Mouse (Mus musculus): ENCODE measurements at regions not wholly inside any gene's neighbourhood (a gene's known extent, or its start where the extent isn't known, plus 50 kb on each side); places are given as distances from the start of the nearest gene placed in this dataset.

DNA sequence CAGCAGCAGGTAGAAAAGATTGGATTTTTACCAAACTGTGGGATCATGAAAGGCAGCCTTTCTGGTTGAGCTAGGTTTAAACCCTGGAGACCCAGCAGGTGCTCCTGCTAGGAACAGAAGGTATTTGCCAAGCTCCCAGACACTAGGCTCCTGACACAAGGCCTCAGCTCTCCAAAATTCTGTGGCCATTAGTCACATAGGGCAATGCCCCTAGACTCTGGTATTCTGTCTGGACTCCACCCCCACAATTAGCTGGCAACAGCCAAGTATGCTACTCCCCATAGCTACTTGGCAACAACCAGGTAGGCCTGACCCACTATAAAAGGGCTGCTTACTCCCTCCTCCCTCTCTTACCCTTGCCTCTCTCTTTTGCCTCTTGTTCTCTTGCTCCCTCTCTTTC, 480.7 kb upstream of the A830018L16Rik start:
- H3K27ac ChIP-seq (ENCODE audit: insufficient read depth, low read depth, low read length, poor library complexity, severe bottlenecking), result no peak overlapping the region
- no peak overlapping the region for H3K4me3 ChIP-seq (ENCODE audit: insufficient read depth in 1 of 2, low read depth in 1 of 2, low read length in 2 of 2, poor library complexity in 1 of 2, severe bottlenecking in 1 of 2)
- no peaks in the 10 kb centered on the region for H3K9me3 ChIP-seq (ENCODE audit: control insufficient read depth, insufficient read depth, low read depth, low read length)
- no peak for DNase-seq (ENCODE audit: low read depth, low spot score)
- in situ Hi-C loops (cut with MboI; ENCODE audit: low sequenced_read_pairs in 2 of 2, unreplicated experiment in 2 of 2), result no loop called here
- H3K9ac ChIP-seq (ENCODE audit: insufficient read depth, low read depth, low read length, poor library complexity, severe bottlenecking), result no peak overlapping the region
- no peaks in the 10 kb centered on the region for H3K4me1 ChIP-seq (ENCODE audit: control insufficient read depth in 2 of 2, insufficient read depth in 2 of 2, low read length in 2 of 2, poor library complexity in 1 of 2)
- no peaks in the 10 kb centered on the region for H3K36me3 ChIP-seq (ENCODE audit: control insufficient read depth, insufficient read depth, low read length, poor library complexity, severe bottlenecking)
- no peak for TF ChIP-seq ZNF384 (IDR thresholded peaks at IDR 0.05; ENCODE audit: low read depth, low read length)

GRCm38 (mm10) chr1:10938436-10938835, 475.5 kb upstream of the A830018L16Rik start:
- TF ChIP-seq ZC3H11A (IDR thresholded peaks at IDR 0.05; ENCODE audit: borderline replicate concordance, low read depth, low read length) (no peak), HCFC1 (IDR thresholded peaks at IDR 0.05; ENCODE audit: borderline replicate concordance, insufficient read depth, low read length) (no peak), MAFK (IDR thresholded peaks at IDR 0.05; ENCODE audit: insufficient read depth, low read depth, low read length) (no peak), ZNF384 (IDR thresholded peaks at IDR 0.05; ENCODE audit: low read depth, low read length) (no peak), CHD2 (IDR thresholded peaks at IDR 0.05; ENCODE audit: low read depth, low read length) (no peak)
- Histone ChIP-seq H3K9ac (ENCODE audit: insufficient read depth, low read depth, low read length, poor library complexity, severe bottlenecking) (no peak overlapping the region), H3K27ac (ENCODE audit: insufficient read depth, low read depth, low read length, poor library complexity, severe bottlenecking) (no peak overlapping the region), H3K4me1 (ENCODE audit: control insufficient read depth in 2 of 2, insufficient read depth in 2 of 2, low read length in 2 of 2, poor library complexity in 1 of 2) (no peaks in the 10 kb centered on the region), H3K9me3 (ENCODE audit: control insufficient read depth, insufficient read depth, low read depth, low read length) (no peaks in the 10 kb centered on the region), H3K4me3 (ENCODE audit: insufficient read depth in 1 of 2, low read depth in 1 of 2, low read length in 2 of 2, poor library complexity in 1 of 2, severe bottlenecking in 1 of 2) (no peak overlapping the region), H3K36me3 (ENCODE audit: control insufficient read depth, insufficient read depth, low read length, poor library complexity, severe bottlenecking) (no peaks in the 10 kb centered on the region)
- DNase-seq (ENCODE audit: low read depth, low spot score), result no peak
- in situ Hi-C loops (cut with MboI; ENCODE audit: low sequenced_read_pairs in 2 of 2, unreplicated experiment in 2 of 2), result no loop called here

DNA sequence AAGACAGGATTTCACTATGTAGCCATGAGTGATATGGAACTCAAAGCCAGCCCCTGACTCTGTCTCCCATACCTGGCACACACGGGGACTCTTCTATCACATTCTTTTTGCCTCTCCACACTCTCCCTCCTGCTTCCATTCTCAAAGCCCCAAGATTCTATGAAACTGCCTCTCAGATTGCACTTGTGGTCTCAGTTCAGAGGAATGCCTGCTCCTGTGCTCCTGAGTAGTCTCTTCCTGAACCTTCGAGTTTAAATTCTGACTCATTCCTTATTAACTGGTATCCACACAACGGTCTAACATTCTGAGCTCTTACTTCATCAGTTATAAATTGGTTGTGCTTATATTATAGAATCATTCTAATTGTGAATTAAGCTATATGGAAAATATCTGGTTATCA, 473.6 kb upstream of the A830018L16Rik start:
- TF ChIP-seq ZC3H11A (IDR thresholded peaks at IDR 0.05; ENCODE audit: borderline replicate concordance, low read depth, low read length) (no peak), MAFK (IDR thresholded peaks at IDR 0.05; ENCODE audit: insufficient read depth, low read depth, low read length) (no peak), ZNF384 (IDR thresholded peaks at IDR 0.05; ENCODE audit: low read depth, low read length) (no peak), HCFC1 (IDR thresholded peaks at IDR 0.05; ENCODE audit: borderline replicate concordance, insufficient read depth, low read length) (no peak), CHD2 (IDR thresholded peaks at IDR 0.05; ENCODE audit: low read depth, low read length) (no peak)
- Histone ChIP-seq H3K27ac (ENCODE audit: insufficient read depth, low read depth, low read length, poor library complexity, severe bottlenecking) (no peak overlapping the region), H3K4me3 (ENCODE audit: insufficient read depth in 1 of 2, low read depth in 1 of 2, low read length in 2 of 2, poor library complexity in 1 of 2, severe bottlenecking in 1 of 2) (no peak overlapping the region), H3K4me1 (ENCODE audit: control insufficient read depth in 2 of 2, insufficient read depth in 2 of 2, low read length in 2 of 2, poor library complexity in 1 of 2) (no peaks in the 10 kb centered on the region), H3K9me3 (ENCODE audit: control insufficient read depth, insufficient read depth, low read depth, low read length) (no peaks in the 10 kb centered on the region), H3K9ac (ENCODE audit: insufficient read depth, low read depth, low read length, poor library complexity, severe bottlenecking) (no peak overlapping the region), H3K36me3 (ENCODE audit: control insufficient read depth, insufficient read depth, low read length, poor library complexity, severe bottlenecking) (no peaks in the 10 kb centered on the region)
- no peak for DNase-seq (ENCODE audit: low read depth, low spot score)
- in situ Hi-C loops (cut with MboI; ENCODE audit: low sequenced_read_pairs in 2 of 2, unreplicated experiment in 2 of 2), result no loop called here

GRCm38 (mm10) chr1:10942979-10943378, 470.9 kb upstream of the A830018L16Rik start:
- no peak for TF ChIP-seq CHD2 (IDR thresholded peaks at IDR 0.05; ENCODE audit: low read depth, low read length)
- TF ChIP-seq MAFK (IDR thresholded peaks at IDR 0.05; ENCODE audit: insufficient read depth, low read depth, low read length), result no peak
- no peak for TF ChIP-seq ZC3H11A (IDR thresholded peaks at IDR 0.05; ENCODE audit: borderline replicate concordance, low read depth, low read length)
- TF ChIP-seq HCFC1 (IDR thresholded peaks at IDR 0.05; ENCODE audit: borderline replicate concordance, insufficient read depth, low read length), result no peak
- TF ChIP-seq ZNF384 (IDR thresholded peaks at IDR 0.05; ENCODE audit: low read depth, low read length), result no peak
- in situ Hi-C loops (cut with MboI; ENCODE audit: low sequenced_read_pairs in 2 of 2, unreplicated experiment in 2 of 2), result no loop called here
- DNase-seq (ENCODE audit: low read depth, low spot score), result no peak

More at GRCm38 (mm10) chr1:10942979-10943378, 470.9 kb upstream of the A830018L16Rik start:
- H3K27ac ChIP-seq (ENCODE audit: insufficient read depth, low read depth, low read length, poor library complexity, severe bottlenecking), result no peak overlapping the region
- no peak overlapping the region for H3K4me3 ChIP-seq (ENCODE audit: insufficient read depth in 1 of 2, low read depth in 1 of 2, low read length in 2 of 2, poor library complexity in 1 of 2, severe bottlenecking in 1 of 2)
- H3K36me3 ChIP-seq (ENCODE audit: control insufficient read depth, insufficient read depth, low read length, poor library complexity, severe bottlenecking), result no peaks in the 10 kb centered on the region
- H3K9ac ChIP-seq (ENCODE audit: insufficient read depth, low read depth, low read length, poor library complexity, severe bottlenecking), result no peak overlapping the region
- H3K9me3 ChIP-seq (ENCODE audit: control insufficient read depth, insufficient read depth, low read depth, low read length), result no peaks in the 10 kb centered on the region
- no peaks in the 10 kb centered on the region for H3K4me1 ChIP-seq (ENCODE audit: control insufficient read depth in 2 of 2, insufficient read depth in 2 of 2, low read length in 2 of 2, poor library complexity in 1 of 2)
